Mouse (Mus musculus) embryonic facial prominence, embryonic 14.5 days (tissue): ENCODE data around the gene Dvl3. TPM values are rescaled to one million over a fixed set of nuclear protein-coding genes. Genes with fewer than 3 reads are reported as not detected.

ENCODE experiments used
- ATAC-seq: fragments of 200-750 bp; cut with Nextera tagmentation; 2 replicates; pipeline ENCODE4 v1.8.0; 2017; ENCODE audit warnings: low read depth, moderate number of reproducible peaks, moderate TSS enrichment
- DNase-seq: peaks from one replicate; pipeline ENCODE4 v3.0.0-alpha.2; 2015; ENCODE audit warnings: low spot score
- H3K27ac ChIP-seq: fragments of 300-500 bp; sonication (generic); replicated peaks from 2 replicates; pipeline ENCODE4 v1.5.1; 2014; ENCODE audit warnings: low read depth, mild to moderate bottlenecking, low read length, moderate library complexity
- H3K27me3 ChIP-seq: fragments of 300-500 bp; sonication (generic); replicated peaks from 2 replicates; pipeline ENCODE4 v1.6.1; 2014; ENCODE audit warnings: low read length; ENCODE audit not compliant: control insufficient read depth, insufficient read depth
- H3K36me3 ChIP-seq: fragments of 300-500 bp; sonication (generic); 2 replicates; pipeline ENCODE4 v1.6.1; 2014; ENCODE audit warnings: low read length, mixed read lengths; ENCODE audit not compliant: control insufficient read depth, insufficient read depth
- H3K4me1 ChIP-seq: fragments of 300-500 bp; sonication (generic); 2 replicates; pipeline ENCODE4 v1.6.1; 2014; ENCODE audit warnings: antibody characterized with exemption, low read length; ENCODE audit not compliant: control insufficient read depth, insufficient read depth
- H3K4me2 ChIP-seq: fragments of 300-500 bp; sonication (generic); 2 replicates; pipeline ENCODE4 v1.6.1; 2014; ENCODE audit warnings: low read depth, mild to moderate bottlenecking, low read length, moderate library complexity, mixed read lengths
- H3K4me3 ChIP-seq: fragments of 300-500 bp; sonication (generic); 2 replicates; pipeline ENCODE4 v1.5.1; 2014; ENCODE audit warnings: low read depth, mild to moderate bottlenecking, low read length
- H3K9ac ChIP-seq: fragments of 300-500 bp; sonication (generic); 2 replicates; pipeline ENCODE4 v1.6.1; 2014; ENCODE audit warnings: low read depth, mild to moderate bottlenecking, low read length, moderate library complexity, mixed read lengths
- H3K9me3 ChIP-seq: fragments of 300-500 bp; sonication (generic); 2 replicates; pipeline ENCODE4 v1.6.1; 2016; ENCODE audit warnings: low read length; ENCODE audit not compliant: control insufficient read depth
- WGBS: fragments of 180-500 bp; shearing (Covaris S2); extraction: QIAGEN DNeasy Blood & Tissue Kit; methylation state at CpG from one replicate; pipeline ENCODE4 v1.1.7; 2014; 5-methylcytosine and 5-hydroxymethylcytosine counted together
- polyA plus RNA-seq: library from polyadenylated mRNA; unstranded; fragments of >200 nt; fragmentation: Nextera tagmentation; extraction: Ambion mirVana; gene quantifications from 2 replicates; pipeline ENCODE4 v1.2.1, GENCODE M21; 2014

The Dvl3 gene
- 26.5 and 30.8 TPM in 2 replicates for polyA plus RNA-seq

DNA sequence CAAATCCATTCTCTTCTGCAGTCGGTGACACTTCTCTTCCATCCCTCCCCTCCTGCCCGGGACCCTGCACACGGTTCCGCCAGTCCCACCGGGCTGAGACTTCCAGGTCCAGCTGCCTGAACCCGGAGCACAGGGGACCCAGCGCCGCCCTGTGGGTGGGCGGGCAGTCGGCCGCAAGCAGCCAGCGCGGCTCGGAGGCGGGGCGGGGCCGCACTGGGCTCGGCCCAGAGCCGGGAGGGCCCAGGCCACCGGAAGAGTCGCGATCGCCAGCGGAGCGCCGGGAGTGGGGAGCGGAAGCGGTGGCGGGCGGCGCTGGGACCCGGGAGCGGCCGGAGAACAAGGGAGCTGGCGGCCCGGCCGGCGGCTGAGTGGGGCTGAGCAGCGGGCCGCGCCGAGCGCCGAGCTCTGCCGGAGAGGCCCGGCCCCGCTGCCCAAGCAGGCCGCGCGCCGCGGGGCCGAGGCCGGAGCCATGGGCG lies at the start of gene Dvl3:
Gene Dvl3, plus strand, starts transcription at position 257 of the 476 bp plus-strand sequence.
- WGBS = 2% methylated on average over 25 of the region's 55 CpGs

DNA sequence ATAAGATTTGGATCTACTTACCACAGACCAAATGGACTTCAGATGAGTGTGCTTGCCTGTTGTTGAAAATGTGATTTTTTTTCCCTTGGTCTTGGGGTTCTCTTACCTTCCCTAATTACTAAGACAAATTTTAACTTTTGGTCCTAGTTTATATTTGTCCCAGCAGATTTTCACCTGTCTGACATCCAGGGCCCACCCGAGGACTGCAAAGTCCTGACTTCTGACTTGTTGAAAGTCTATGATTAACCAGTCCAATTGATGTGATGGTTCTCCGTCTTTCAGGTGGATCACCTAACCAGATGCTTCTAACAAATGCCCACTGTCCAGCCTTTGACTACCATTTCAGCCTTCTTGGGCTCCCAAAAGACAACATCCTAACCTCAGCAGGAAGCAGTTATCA lies 45.8 kb upstream of the Dvl3 start:
- Histone ChIP-seq H3K4me3 (no peak overlapping the region), H3K27ac (no peak overlapping the region), H3K9me3 (no peaks in the 10 kb centered on the region), H3K36me3 (no peaks in the 10 kb centered on the region), H3K4me2 (no peak overlapping the region), H3K4me1 (no peaks in the 10 kb centered on the region), H3K27me3 (no peaks in the 10 kb centered on the region), H3K9ac (no peak overlapping the region)
- DNase-seq (no peak), ATAC-seq (no peak)
- WGBS = 83% methylated on average over 2 of the region's 2 CpGs

More for the DNA sequence above, at the start of gene Dvl3:
- peak within 1 kb of the TSS; percentile 92 for H3K27ac ChIP-seq
- no peaks in the 10 kb centered on the region for H3K9me3 ChIP-seq
- DNase-seq (peak; percentile 96), ATAC-seq (peak; percentile 97)
- peak within 1 kb of the TSS; percentile 98 for H3K9ac ChIP-seq
- H3K4me1 ChIP-seq = peaks cover 11% of the 10 kb centered on the region; the same call in 1 of the 2 replicates
- peaks cover 25% of the 10 kb centered on the region for H3K36me3 ChIP-seq
- peak within 1 kb of the TSS; percentile 98 for H3K4me3 ChIP-seq
- peak within 1 kb of the TSS; percentile 79 for H3K4me2 ChIP-seq
- H3K27me3 ChIP-seq = no peaks in the 10 kb centered on the region

DNA sequence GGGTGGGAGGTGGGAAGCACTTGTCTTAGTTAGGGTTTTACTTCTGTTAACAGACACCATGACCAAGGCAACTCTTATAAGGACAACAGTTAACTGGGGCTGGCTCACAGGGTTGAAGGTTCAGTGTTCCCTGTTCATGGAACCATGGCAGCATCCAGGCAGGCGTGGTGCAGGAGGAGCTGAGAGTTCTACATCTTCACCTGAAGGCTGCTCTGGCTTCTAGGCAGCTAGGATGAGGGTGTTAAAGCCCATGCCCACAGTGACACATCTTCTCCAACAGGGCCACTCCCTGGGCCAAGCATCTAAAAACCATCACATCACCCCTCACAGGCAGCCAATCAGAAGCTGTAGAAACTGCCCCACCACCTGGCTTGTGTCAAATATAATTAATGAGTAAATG lies 45.1 kb upstream of the Dvl3 start:
- H3K9ac ChIP-seq = no peak overlapping the region
- H3K9me3 ChIP-seq = no peaks in the 10 kb centered on the region

DNA sequence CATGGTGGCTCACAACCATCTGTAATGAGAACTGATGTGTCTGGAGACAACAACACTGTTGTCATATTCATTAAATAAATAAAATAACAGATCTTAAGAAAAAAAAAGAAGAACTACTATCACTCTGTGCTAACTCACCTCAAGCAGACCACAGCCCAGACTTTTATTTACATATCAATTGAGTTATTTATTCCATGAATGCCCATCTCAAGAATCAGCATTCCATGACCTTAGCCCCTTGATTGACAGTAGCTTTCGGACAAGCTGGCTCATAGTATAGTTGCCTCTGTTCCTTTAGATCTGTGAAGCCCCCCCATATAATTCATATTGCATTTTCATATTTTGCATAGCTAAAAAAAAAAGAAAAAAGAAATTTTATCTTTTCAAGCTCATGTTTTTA lies 43.0 kb upstream of the Dvl3 start:
- H3K9me3 ChIP-seq = no peaks in the 10 kb centered on the region
- H3K4me3 ChIP-seq = no peak overlapping the region
- no peak overlapping the region for H3K4me2 ChIP-seq
- ATAC-seq (no peak), DNase-seq (no peak)
- no peaks in the 10 kb centered on the region for H3K27me3 ChIP-seq
- H3K9ac ChIP-seq = no peak overlapping the region
- no peak overlapping the region for H3K27ac ChIP-seq
- no peaks in the 10 kb centered on the region for H3K36me3 ChIP-seq
- WGBS = 92% methylated on average over 1 of the region's 1 CpGs
- peaks cover 7% of the 10 kb centered on the region; the same call in 1 of the 2 replicates for H3K4me1 ChIP-seq

More for the DNA sequence above, 45.1 kb upstream of the Dvl3 start:
- ATAC-seq = no peak
- Histone ChIP-seq H3K4me3 (no peak overlapping the region), H3K27ac (no peak overlapping the region), H3K36me3 (no peaks in the 10 kb centered on the region), H3K27me3 (no peaks in the 10 kb centered on the region), H3K4me2 (no peak overlapping the region), H3K4me1 (no peaks in the 10 kb centered on the region)
- 89% methylated on average over 1 of the region's 1 CpGs for WGBS
- DNase-seq = no peak

DNA sequence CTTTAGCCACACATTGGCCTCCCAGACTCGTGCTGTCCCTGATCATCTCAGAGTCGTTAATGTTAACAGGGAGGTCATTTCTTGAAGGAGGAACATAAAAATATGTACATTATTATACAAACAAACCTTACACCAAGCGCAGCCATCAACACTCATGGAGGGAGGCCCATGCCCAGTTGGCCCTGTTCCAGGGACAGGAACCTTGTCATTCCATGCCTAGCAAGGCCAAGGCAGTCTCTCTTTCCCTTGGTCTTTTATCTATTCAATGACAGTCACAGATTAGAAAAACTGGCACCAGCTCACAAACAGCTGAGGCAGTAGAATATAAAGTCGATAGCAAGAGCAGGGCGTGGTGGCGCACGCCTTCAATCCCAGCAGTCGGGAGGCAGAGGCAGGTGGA lies 42.6 kb upstream of the Dvl3 start:
- DNase-seq = no peak
- Histone ChIP-seq H3K4me2 (no peak overlapping the region), H3K9me3 (no peaks in the 10 kb centered on the region), H3K36me3 (no peaks in the 10 kb centered on the region), H3K9ac (no peak overlapping the region), H3K4me1 (peaks cover 7% of the 10 kb centered on the region; the same call in 1 of the 2 replicates), H3K4me3 (no peak overlapping the region), H3K27ac (no peak overlapping the region), H3K27me3 (no peaks in the 10 kb centered on the region)
- no peak for ATAC-seq
- 90% methylated on average over 8 of the region's 8 CpGs for WGBS

DNA sequence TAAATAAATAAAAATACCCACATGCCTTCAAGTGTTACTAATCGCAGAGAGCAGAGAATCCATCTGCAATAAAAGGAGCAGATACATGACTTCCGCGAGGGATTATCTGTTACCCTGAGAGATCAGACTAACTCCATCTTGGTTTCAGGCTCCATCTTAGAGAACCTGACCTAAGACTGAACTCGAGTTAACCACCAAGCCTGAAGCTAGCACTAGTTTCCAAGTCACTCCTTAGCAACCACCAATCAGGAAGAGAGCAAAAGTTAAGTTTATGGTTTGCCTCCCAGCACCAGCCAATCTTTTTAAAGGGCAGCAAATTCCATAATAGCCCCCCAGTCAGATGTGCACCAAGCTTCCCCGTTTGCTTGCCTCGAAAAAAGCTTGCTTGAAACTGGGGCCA lies 42.0 kb upstream of the Dvl3 start:
- Histone ChIP-seq H3K27me3 (no peaks in the 10 kb centered on the region), H3K4me1 (peaks cover 7% of the 10 kb centered on the region; the same call in 1 of the 2 replicates), H3K9ac (no peak overlapping the region), H3K9me3 (no peaks in the 10 kb centered on the region), H3K27ac (no peak overlapping the region), H3K4me2 (no peak overlapping the region), H3K36me3 (no peaks in the 10 kb centered on the region), H3K4me3 (no peak overlapping the region)
- 78% methylated on average over 6 of the region's 6 CpGs for WGBS
- ATAC-seq = no peak
- no peak for DNase-seq

DNA sequence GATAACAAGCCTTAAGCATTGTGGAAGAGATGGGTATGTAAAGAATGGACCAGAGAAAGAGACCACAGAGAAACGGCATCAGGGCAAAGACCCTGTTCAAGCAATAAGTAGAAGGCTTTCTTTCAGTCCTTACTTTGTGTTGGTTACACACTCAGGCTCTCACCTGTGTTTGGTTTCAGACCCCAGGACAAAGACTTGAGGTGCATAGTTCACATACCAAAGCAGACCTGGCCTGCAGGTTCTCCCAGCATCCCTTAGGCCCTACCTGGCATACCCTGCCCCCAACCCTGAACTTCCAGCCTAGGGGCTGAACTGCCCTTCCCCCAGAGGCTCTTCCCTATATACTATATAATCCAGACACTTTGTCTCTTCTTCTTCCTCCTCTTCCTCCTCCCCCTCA lies 41.4 kb upstream of the Dvl3 start:
- peaks cover 7% of the 10 kb centered on the region; the same call in 1 of the 2 replicates for H3K4me1 ChIP-seq
- H3K27me3 ChIP-seq = no peaks in the 10 kb centered on the region
- ATAC-seq (no peak), DNase-seq (no peak)
- H3K4me3 ChIP-seq = no peak overlapping the region
- H3K4me2 ChIP-seq = no peak overlapping the region
- H3K36me3 ChIP-seq = no peaks in the 10 kb centered on the region
- H3K9me3 ChIP-seq = no peaks in the 10 kb centered on the region
- no peak overlapping the region for H3K27ac ChIP-seq
- 71% methylated on average over 1 of the region's 1 CpGs for WGBS
- H3K9ac ChIP-seq = no peak overlapping the region

DNA sequence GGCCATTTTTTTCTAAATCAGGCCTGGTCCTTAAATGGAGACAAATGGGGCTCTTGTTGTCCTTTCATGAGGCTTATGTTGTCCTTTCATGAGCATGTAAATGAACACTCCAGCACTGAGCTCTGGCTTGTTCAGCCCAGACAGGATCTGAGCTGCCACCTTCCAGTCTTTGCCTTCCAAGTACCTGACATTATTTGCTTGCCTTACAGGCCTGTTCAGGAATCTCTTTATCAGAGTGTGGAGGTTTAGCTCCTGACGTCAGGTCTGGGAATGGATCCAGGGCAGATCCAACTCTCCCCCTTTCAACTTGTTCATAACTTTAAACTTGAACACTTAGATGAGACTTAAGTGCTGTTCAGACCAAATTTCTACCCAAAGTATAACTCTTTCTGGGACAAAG lies 39.9 kb upstream of the Dvl3 start:
- DNase-seq = peak; percentile 72
- Histone ChIP-seq H3K9me3 (no peaks in the 10 kb centered on the region), H3K27me3 (no peaks in the 10 kb centered on the region), H3K4me2 (no peak overlapping the region), H3K4me3 (no peak overlapping the region), H3K9ac (no peak overlapping the region), H3K4me1 (peaks cover 7% of the 10 kb centered on the region; the same call in 1 of the 2 replicates), H3K36me3 (no peaks in the 10 kb centered on the region), H3K27ac (peak overlapping the region; percentile 39; the same call in 1 of the 2 replicates)
- ATAC-seq = peak; percentile 82
- 32% methylated on average over 1 of the region's 1 CpGs for WGBS

DNA sequence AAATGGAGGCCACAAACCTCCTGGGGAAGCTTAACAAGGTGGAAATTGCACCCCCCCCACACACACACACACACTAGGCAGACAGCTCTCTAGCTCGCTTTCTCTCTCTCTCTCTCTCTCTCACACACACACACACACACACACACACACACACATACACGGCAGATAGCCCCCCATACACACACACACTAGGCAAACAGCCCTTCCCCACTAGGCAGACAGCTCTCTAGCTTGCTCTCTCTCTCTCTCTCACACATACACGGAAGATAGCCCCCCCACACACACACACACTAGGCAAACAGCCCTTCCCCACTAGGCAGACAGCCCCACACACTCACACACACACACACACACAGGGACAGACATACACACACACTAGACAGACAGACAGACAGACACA lies 39.5 kb upstream of the Dvl3 start:
- H3K9ac ChIP-seq = no peak overlapping the region
- H3K9me3 ChIP-seq = no peaks in the 10 kb centered on the region
- DNase-seq = no peak
- H3K27me3 ChIP-seq = no peaks in the 10 kb centered on the region
- peaks cover 7% of the 10 kb centered on the region; the same call in 1 of the 2 replicates for H3K4me1 ChIP-seq
- peak overlapping the region; percentile 72 for H3K27ac ChIP-seq
- 45% methylated on average over 3 of the region's 3 CpGs for WGBS
- H3K4me2 ChIP-seq = no peak overlapping the region
- no peaks in the 10 kb centered on the region for H3K36me3 ChIP-seq
- ATAC-seq = no peak; the same call in none of the 2 replicates
- H3K4me3 ChIP-seq = no peak overlapping the region
